Mouse (Mus musculus) megakaryocyte, embryonic 14.5 days (primary cell): ENCODE measurements around the gene Adgrg4.

Source experiments
- FLI1 ChIP-seq: IDR thresholded peaks from 2 replicates; pipeline ENCODE4 v1.6.1; 2012; ENCODE audit warnings: low read length, inconsistent platforms, mixed read lengths
- GATA1 ChIP-seq: IDR thresholded peaks from 3 replicates; pipeline ENCODE4 v1.6.1; 2012; ENCODE audit warnings: mixed read lengths, low read length, inconsistent platforms, borderline replicate concordance

DNA sequence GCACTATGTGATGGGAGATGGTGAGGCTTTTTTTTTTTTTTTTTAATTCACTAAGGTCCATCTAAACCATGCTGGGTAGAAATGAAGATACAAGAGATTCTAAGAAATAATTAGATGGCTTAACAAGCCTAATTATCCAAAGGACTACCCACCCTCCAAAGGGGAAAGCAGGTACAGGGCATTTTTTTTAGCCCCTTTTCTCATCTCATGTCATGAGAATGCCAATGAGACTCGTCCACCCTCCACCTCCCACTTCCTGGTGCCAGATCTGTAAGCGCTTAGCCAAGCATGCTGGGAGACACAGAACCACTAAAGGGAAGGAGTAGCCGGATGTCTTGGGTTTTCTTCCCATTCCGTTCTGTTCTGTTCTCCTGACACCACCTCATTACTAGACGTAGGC is 172.8 kb downstream of the Adgrg4 start, which contains the start of gene Brs3:
- no peak for TF ChIP-seq GATA1
- TF ChIP-seq FLI1, result no peak
